Mouse (Mus musculus): Measurements from ENCODE around the gene Ddx23. TPM values are rescaled to one million over a fixed set of nuclear protein-coding genes. Genes with fewer than 3 reads are reported as not detected.

Ddx23 gene
- total RNA-seq (2021), result 10 to 100 TPM; 80.2 to 82.7 TPM

GRCm38 (mm10) chr15:98662567-98663545, at the start of gene Ddx23:
Gene Ddx23 (minus strand): TSS chr15:98662894.
- intact Hi-C loops (cut with DNase I), result loop anchor here (5.0 kb wide), 1 partner anchor 124 kb away; the partner anchor contains the start of gene Wnt1
- DNase-seq (ENCODE audit: low spot score in 2 of 2), result peak; percentile 95 to 97

GRCm38 (mm10) chr15:98710442-98710841, 47.7 kb upstream of the Ddx23 start:
- intact Hi-C loops (cut with DNase I), result loop anchor here (2.0 kb wide), 1 partner anchor 46 kb away; no protein-coding TSS in a partner anchor
- DNase-seq (ENCODE audit: low spot score in 2 of 2), result peak; percentile 54 to 79

GRCm38 (mm10) chr15:98707766-98708372, 45.2 kb upstream of the Ddx23 start, which contains the start of gene Ccdc65:
Gene Ccdc65 (plus strand): TSS chr15:98708207.
- peak; percentile 82 for DNase-seq (ENCODE audit: low spot score in 2 of 2)
- intact Hi-C loops (cut with DNase I), result no loop called here

- no peak for DNase-seq (ENCODE audit: low spot score in 2 of 2)
- intact Hi-C loops (cut with DNase I), result no loop called here
Observed at GRCm38 (mm10) chr15:98704312-98704711, 41.6 kb upstream of the Ddx23 start.

- peak; percentile 92 to 95 for DNase-seq (ENCODE audit: low spot score in 2 of 2)
Observed at GRCm38 (mm10) chr15:98699190-98700105, 36.8 kb upstream of the Ddx23 start.

GRCm38 (mm10) chr15:98696216-98696615, 33.5 kb upstream of the Ddx23 start:
- intact Hi-C loops (cut with DNase I), result no loop called here
- DNase-seq (ENCODE audit: low spot score in 2 of 2), result no peak

More at GRCm38 (mm10) chr15:98699190-98700105, 36.8 kb upstream of the Ddx23 start:
- intact Hi-C loops (cut with DNase I), result loop anchor here (1.0 to 2.0 kb wide), 2 partner anchors 23 to 35 kb away; partner anchors contain the start of gene Rnd1

GRCm38 (mm10) chr15:98695726-98696125, 33.0 kb upstream of the Ddx23 start:
- DNase-seq (ENCODE audit: low spot score in 2 of 2), result no peak
- intact Hi-C loops (cut with DNase I), result no loop called here

GRCm38 (mm10) chr15:98692171-98692715, 29.5 kb upstream of the Ddx23 start:
- no peak for DNase-seq (ENCODE audit: low spot score in 2 of 2)
- intact Hi-C loops (cut with DNase I), result no loop called here

GRCm38 (mm10) chr15:98691486-98692147, 28.9 kb upstream of the Ddx23 start:
- intact Hi-C loops (cut with DNase I), result no loop called here
- DNase-seq (ENCODE audit: low spot score in 2 of 2), result peak; percentile 37 to 64

- intact Hi-C loops (cut with DNase I), result no loop called here
- peak in 1 of 2 experiments; percentile 37 for DNase-seq (ENCODE audit: low spot score in 2 of 2)
Observed at GRCm38 (mm10) chr15:98689682-98690081, 27.0 kb upstream of the Ddx23 start.

- no peak for DNase-seq (ENCODE audit: low spot score in 2 of 2)
- intact Hi-C loops (cut with DNase I), result no loop called here
Observed at GRCm38 (mm10) chr15:98685926-98686325, 23.2 kb upstream of the Ddx23 start.

- no peak for DNase-seq (ENCODE audit: low spot score in 2 of 2)
- intact Hi-C loops (cut with DNase I), result no loop called here
Observed at GRCm38 (mm10) chr15:98683746-98684145, 21.1 kb upstream of the Ddx23 start.

- no peak for DNase-seq (ENCODE audit: low spot score in 2 of 2)
- intact Hi-C loops (cut with DNase I), result no loop called here
Observed at GRCm38 (mm10) chr15:98683177-98683576, 20.5 kb upstream of the Ddx23 start.

GRCm38 (mm10) chr15:98681633-98682032, 18.9 kb upstream of the Ddx23 start:
- DNase-seq (ENCODE audit: low spot score in 2 of 2), result no peak
- intact Hi-C loops (cut with DNase I), result no loop called here

- DNase-seq (ENCODE audit: low spot score in 2 of 2), result no peak
- intact Hi-C loops (cut with DNase I), result no loop called here
Observed at GRCm38 (mm10) chr15:98680660-98681059, 18.0 kb upstream of the Ddx23 start.

- intact Hi-C loops (cut with DNase I), result loop anchor here (2.0 kb wide), 1 partner anchor 21 kb away; no protein-coding TSS in a partner anchor
- no peak for DNase-seq (ENCODE audit: low spot score in 2 of 2)
Observed at GRCm38 (mm10) chr15:98677977-98678376, 15.3 kb upstream of the Ddx23 start.

GRCm38 (mm10) chr15:98676940-98677728, 14.4 kb upstream of the Ddx23 start, which contains the start of gene Rnd1:
Gene Rnd1 (minus strand): TSS chr15:98677461.
- intact Hi-C loops (cut with DNase I), result loop anchor here (2.0 kb wide), 1 partner anchor 22 kb away; no protein-coding TSS in a partner anchor
- DNase-seq (ENCODE audit: low spot score in 2 of 2), result peak; percentile 88 to 90

Measured in left cerebral cortex, postnatal 36 days (tissue).